Mouse (Mus musculus) heart, postnatal 0 days (tissue): ENCODE data around the gene Erlin1. TPM values are rescaled to one million over a fixed set of nuclear protein-coding genes. Genes with fewer than 3 reads are reported as not detected.

Experiments used
- ATAC-seq: fragments of 200-750 bp; cut with Nextera tagmentation; 2 replicates; pipeline ENCODE4 v1.8.0; 2017; ENCODE audit warnings: low read depth, moderate number of reproducible peaks, moderate library complexity; ENCODE audit not compliant: insufficient read depth
- DNase-seq: peaks from one replicate; pipeline ENCODE4 v3.0.0-alpha.2; 2016; ENCODE audit warnings: low spot score
- H3K27ac ChIP-seq: fragments of 300-500 bp; sonication (generic); 2 replicates; pipeline ENCODE4 v1.5.1; 2014; ENCODE audit warnings: low read depth, mild to moderate bottlenecking
- H3K27me3 ChIP-seq: fragments of 300-500 bp; sonication (generic); 2 replicates; pipeline ENCODE4 v1.6.1; 2014; ENCODE audit warnings: low read length, mixed read lengths; ENCODE audit not compliant: control insufficient read depth, insufficient read depth
- H3K36me3 ChIP-seq: fragments of 300-500 bp; sonication (generic); replicated peaks from 2 replicates; pipeline ENCODE4 v1.6.1; 2014; ENCODE audit warnings: low read length, mixed read lengths; ENCODE audit not compliant: control insufficient read depth, insufficient read depth
- H3K4me1 ChIP-seq: fragments of 300-500 bp; sonication (generic); 2 replicates; pipeline ENCODE4 v1.6.1; 2014; ENCODE audit warnings: antibody characterized with exemption; ENCODE audit not compliant: control insufficient read depth, insufficient read depth
- H3K4me2 ChIP-seq: fragments of 300-500 bp; sonication (generic); 2 replicates; pipeline ENCODE4 v1.6.1; 2014; ENCODE audit warnings: low read depth, mild to moderate bottlenecking, low read length, moderate library complexity
- H3K4me3 ChIP-seq: fragments of 300-500 bp; sonication (generic); 2 replicates; pipeline ENCODE4 v1.5.1; 2014; ENCODE audit warnings: low read depth, low read length
- H3K9ac ChIP-seq: fragments of 300-500 bp; sonication (generic); replicated peaks from 2 replicates; pipeline ENCODE4 v1.6.1; 2014; ENCODE audit warnings: low read depth, low read length, mixed read lengths
- H3K9me3 ChIP-seq: fragments of 300-500 bp; sonication (generic); replicated peaks from 2 replicates; pipeline ENCODE4 v1.6.1; 2016; ENCODE audit warnings: low read length; ENCODE audit not compliant: control insufficient read depth
- CTCF ChIP-seq: IDR thresholded peaks from 2 replicates; pipeline ENCODE4 v1.5.1; 2016; ENCODE audit warnings: antibody characterized with exemption, control low read depth, low read depth
- EP300 ChIP-seq: IDR thresholded peaks from 2 replicates; pipeline ENCODE4 v1.6.1; 2016; ENCODE audit warnings: antibody characterized with exemption, low read depth
- WGBS: fragments of 180-500 bp; shearing (Covaris S2); extraction: QIAGEN DNeasy Blood & Tissue Kit; methylation state at CpG from one replicate; pipeline ENCODE4 v1.1.7; 2014; 5-methylcytosine and 5-hydroxymethylcytosine counted together
- polyA plus RNA-seq: library from polyadenylated mRNA; unstranded; fragments of >200 nt; fragmentation: Nextera tagmentation; extraction: Ambion mirVana; gene quantifications from 2 replicates; pipeline ENCODE4 v1.2.1, GENCODE M21; 2015
- total RNA-seq: library from RNA; depleted of rRNA; stranded (reverse); fragments of >200 nt; gene quantifications from 2 replicates; pipeline ENCODE4 v1.2.3, GENCODE M21; 2014; ENCODE audit warnings: low replicate concordance

Gene Erlin1
- total and polyA plus RNA-seq, 2 experiments from 2014 or later, result 3.4 to 6.1 TPM

- no peaks in the 10 kb centered on the region for H3K27me3 ChIP-seq
- no peak for ATAC-seq
- no peak overlapping the region for H3K9ac ChIP-seq
- no peak overlapping the region for H3K4me2 ChIP-seq
- H3K36me3 ChIP-seq, result peaks cover 25% of the 10 kb centered on the region
- H3K27ac ChIP-seq, result no peak overlapping the region
- no peak for DNase-seq
- WGBS, result 85% methylated on average over 5 of the region's 5 CpGs
- TF ChIP-seq EP300, result no peak
- TF ChIP-seq CTCF, result no peak
- no peaks in the 10 kb centered on the region for H3K9me3 ChIP-seq
- no peaks in the 10 kb centered on the region for H3K4me1 ChIP-seq
- no peak overlapping the region for H3K4me3 ChIP-seq
Observed at GRCm38 (mm10) chr19:44033396-44033795, 36.2 kb downstream of the Erlin1 start.

- ATAC-seq, result no peak
- Histone ChIP-seq H3K4me3 (no peak overlapping the region), H3K9ac (no peak overlapping the region), H3K27me3 (no peaks in the 10 kb centered on the region), H3K4me2 (no peak overlapping the region), H3K9me3 (no peaks in the 10 kb centered on the region), H3K4me1 (no peaks in the 10 kb centered on the region), H3K27ac (no peak overlapping the region), H3K36me3 (peaks cover 15% of the 10 kb centered on the region)
- WGBS, result 85% methylated on average over 11 of the region's 11 CpGs
- TF ChIP-seq EP300 (no peak), CTCF (no peak)
- no peak for DNase-seq
Observed at GRCm38 (mm10) chr19:44032046-44032744, 37.4 kb downstream of the Erlin1 start.

GRCm38 (mm10) chr19:44030024-44030423 is 39.6 kb downstream of the Erlin1 start:
- Histone ChIP-seq H3K27ac (no peak overlapping the region), H3K9me3 (no peaks in the 10 kb centered on the region), H3K4me2 (no peak overlapping the region), H3K4me3 (no peak overlapping the region), H3K4me1 (no peaks in the 10 kb centered on the region), H3K9ac (no peak overlapping the region), H3K36me3 (no peaks in the 10 kb centered on the region), H3K27me3 (no peaks in the 10 kb centered on the region)
- no peak for DNase-seq
- WGBS, result 82% methylated on average over 5 of the region's 5 CpGs
- TF ChIP-seq CTCF, result no peak
- TF ChIP-seq EP300, result no peak
- no peak for ATAC-seq

- Histone ChIP-seq H3K27ac (no peak within 1 kb of the TSS), H3K36me3 (no peaks in the 10 kb centered on the region), H3K27me3 (no peaks in the 10 kb centered on the region), H3K4me3 (no peak within 1 kb of the TSS), H3K4me1 (no peaks in the 10 kb centered on the region), H3K9ac (no peak within 1 kb of the TSS), H3K4me2 (no peak within 1 kb of the TSS), H3K9me3 (no peaks in the 10 kb centered on the region)
- WGBS, result 67% methylated on average over 8 of the region's 8 CpGs
- ATAC-seq (no peak), DNase-seq (no peak)
- TF ChIP-seq EP300, result no peak
- TF ChIP-seq CTCF, result no peak
Observed at GRCm38 (mm10) chr19:44028972-44029371, 40.6 kb downstream of the Erlin1 start, which contains the start of gene Cyp2c23. TSS of gene Cyp2c23 (minus strand) at chr19:44029208.

GRCm38 (mm10) chr19:44026956-44027530 is 42.5 kb downstream of the Erlin1 start:
- H3K27ac ChIP-seq, result no peak overlapping the region
- H3K4me3 ChIP-seq, result no peak overlapping the region
- no peaks in the 10 kb centered on the region for H3K27me3 ChIP-seq
- no peaks in the 10 kb centered on the region for H3K36me3 ChIP-seq
- 0 out of 2 replicates have a peak, but pooled peaks cover 5% of the 10 kb centered on the region for H3K9me3 ChIP-seq
- H3K4me1 ChIP-seq, result no peaks in the 10 kb centered on the region
- DNase-seq (no peak), ATAC-seq (no peak)
- 56% methylated on average over 8 of the region's 8 CpGs for WGBS
- TF ChIP-seq CTCF (no peak), EP300 (no peak)
- H3K4me2 ChIP-seq, result no peak overlapping the region
- H3K9ac ChIP-seq, result no peak overlapping the region
